Mouse (Mus musculus) cerebellum, adult 11-12 months (tissue): ENCODE measurements around the gene Gm11983.
"Not testable (repeated sequence)": the region's sequence is repeated elsewhere in the genome, so short reads cannot be mapped to it uniquely, and the experiment has no call there.

Source experiments
- DNase-seq: peaks from one replicate; pipeline ENCODE4 v3.0.0; 2022

Gm11983 gene

DNA sequence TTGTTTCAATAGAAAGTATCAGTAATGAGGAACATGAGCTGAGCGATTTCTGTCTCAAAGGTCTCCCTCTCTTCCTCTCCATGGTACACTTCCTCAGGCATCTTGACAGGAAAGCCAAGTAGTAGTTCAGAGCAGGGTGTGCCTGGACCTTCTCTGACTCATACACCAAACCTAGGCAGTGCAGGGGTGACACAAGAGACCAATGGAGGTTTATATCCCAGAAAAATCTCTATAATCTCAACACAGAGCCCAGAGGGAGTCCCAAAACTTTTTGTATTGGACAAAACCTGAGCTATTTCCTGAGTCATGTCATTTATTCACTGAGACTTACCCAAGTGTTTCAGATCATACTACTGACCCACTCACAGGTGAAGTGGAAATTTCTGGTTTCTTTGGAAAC lies at the start of gene Gm11983:
Gene Gm11983, minus strand, starts transcription at position 101 of the 400 bp plus-strand sequence.
- DNase-seq = no peak

DNA sequence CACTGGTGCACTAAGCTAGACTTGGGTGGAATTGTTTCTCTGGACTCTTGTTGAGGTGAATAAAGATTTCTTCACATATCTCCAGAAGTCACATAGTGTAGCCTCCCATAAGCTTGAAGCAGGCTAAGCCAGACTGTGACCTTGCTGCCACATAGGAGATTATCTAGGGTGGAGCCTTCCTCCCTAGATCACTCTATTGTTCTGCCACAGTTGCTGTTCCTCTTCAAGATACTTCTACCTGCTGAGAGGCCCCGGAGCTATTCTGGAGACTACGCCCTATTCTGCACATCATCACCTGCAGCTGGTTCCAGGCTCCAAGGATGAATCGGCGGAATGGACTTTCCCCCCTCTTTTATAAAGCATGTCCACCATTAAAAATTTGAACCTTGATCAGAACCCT lies 45.6 kb upstream of the Gm11983 start:
- not testable (repeated sequence) for DNase-seq

DNA sequence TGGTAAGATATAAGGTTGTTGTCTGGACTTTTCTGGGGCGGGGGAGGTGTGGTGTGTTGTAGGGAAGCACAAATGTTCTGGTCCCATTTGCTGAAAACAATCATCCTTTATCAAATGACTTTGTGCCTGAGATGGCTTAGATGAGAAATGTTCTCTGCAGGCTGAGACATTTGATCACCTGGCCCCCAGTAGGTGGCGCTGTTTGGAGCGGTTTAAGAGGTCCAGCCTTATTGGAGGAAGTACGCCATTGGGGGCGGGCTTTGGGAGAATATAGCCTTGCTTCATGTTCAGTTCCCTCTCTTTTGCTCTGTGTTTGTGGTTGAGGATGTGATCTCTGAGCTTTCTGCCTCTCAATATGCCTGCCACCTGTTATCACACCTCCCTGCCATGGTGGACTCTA lies 44.2 kb upstream of the Gm11983 start:
- DNase-seq = peak; percentile 56

DNA sequence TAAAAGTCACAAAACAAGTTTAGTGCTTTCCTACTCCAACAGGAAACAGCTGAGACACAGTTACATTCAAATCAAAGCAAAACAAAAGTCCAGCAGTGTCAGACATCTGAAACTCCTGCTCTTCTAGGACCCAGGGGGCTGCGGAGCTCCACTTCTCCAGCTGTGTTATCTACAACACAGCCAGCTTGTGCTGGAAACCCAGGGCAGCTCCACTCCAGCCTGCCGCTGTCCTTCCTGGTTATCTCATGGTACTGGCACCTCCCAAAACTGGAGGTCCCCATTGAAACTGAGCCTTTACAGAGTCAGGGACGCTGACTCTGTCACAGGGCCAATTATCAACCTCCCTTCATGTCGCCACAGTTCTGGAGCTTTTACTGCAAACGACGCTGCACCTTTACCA lies 40.3 kb upstream of the Gm11983 start:
- no peak for DNase-seq

DNA sequence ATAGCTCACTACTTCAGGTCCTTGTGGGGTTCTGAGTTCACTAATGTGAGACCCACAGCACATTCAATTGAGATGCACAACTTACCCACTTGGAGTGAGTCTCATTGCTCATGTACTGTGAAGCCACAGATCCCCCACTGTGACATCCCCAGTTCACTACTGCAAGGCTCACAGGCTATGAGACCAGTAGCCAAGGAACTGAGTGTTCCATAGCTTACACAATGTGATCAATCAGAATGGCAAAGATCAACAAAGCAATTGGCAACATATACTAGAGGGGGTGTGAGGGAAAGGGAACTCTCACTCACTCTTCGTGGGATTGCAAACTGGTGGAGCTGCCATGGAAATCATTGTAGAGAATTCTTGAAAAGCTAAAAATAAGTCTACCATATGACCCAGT lies 33.5 kb upstream of the Gm11983 start:
- DNase-seq = no peak

DNA sequence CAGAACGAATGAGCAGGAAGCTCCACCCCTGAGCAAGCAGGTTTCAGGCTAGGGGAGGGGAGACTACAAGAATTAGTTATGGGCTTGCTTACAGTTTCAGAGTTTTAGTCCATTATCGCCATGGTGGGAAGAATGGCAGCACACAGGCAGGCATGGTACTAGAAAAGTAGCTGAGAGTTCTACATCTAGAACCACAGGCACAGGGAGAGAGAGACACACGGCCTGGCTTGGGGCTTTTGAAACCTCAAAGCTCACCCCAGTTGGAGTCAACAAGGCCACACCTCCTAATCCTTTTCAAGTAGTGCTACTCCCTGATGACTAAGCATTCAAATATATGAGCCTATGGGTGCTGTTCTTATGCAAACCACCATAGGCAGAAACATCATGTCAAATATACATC lies 28.1 kb upstream of the Gm11983 start:
- DNase-seq = no peak

DNA sequence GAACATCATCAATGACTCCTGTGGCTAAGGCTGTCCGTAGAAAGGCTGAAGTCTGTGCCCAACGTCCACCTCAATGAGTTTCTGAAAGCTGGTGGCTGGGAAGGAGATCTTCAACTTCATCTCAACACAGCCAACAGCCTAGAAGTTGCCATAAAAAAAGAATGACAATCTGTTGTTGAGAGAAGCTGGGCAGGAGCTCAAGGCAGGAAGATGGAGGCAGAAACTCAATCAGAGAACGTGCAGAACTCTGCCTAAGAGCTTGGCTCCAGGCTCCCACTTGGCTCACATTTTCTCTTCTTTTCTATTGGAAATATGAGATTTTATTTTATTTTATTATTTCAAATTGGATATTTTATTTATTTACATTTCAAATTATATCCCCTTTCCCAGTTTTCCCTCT lies 24.7 kb upstream of the Gm11983 start:
- no peak for DNase-seq

DNA sequence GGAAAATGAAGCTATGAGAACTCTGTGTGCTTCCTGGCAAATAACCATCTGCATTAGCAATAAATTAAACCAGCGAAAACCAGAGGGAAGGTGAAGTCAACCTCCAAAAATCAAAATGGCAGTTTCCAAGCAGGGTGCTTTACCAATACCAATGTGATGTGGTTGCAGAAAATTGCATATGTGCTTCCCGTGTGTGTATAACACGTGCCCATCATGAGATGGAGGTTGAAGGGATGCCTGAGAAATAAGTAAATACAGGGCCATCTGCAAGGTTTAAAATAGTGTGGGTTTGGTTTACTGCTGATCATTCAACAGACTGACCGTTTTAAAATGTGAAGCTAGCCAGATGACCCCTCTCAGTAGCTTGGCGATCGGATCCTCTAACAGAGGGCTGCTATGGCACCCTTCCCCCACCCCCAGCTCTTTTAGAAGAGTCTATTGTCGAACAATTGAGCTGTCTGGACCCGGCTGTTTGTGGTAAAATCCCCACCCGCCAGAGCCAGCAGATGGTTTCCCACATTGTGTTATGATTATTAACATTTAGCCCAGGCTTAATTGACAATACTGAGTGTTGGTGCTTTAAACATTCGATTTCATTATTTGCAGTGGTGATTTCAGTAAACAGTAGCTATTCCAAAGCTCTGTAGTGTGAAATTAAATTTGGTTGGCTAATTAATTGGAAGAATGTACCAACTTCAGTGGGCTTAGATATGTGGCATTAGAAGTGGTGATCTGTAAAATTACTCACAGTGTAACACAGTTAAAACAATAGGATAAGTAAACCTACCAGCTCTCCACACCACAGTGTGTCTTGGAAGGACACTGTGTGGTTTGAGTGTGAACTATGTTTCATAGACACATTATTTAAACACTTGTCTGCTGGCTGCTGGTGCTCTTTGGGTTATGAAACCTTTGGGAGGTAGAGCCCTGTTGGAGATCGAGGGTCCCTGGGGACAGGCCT lies 22.7 kb upstream of the Gm11983 start:
- no peak for DNase-seq

DNA sequence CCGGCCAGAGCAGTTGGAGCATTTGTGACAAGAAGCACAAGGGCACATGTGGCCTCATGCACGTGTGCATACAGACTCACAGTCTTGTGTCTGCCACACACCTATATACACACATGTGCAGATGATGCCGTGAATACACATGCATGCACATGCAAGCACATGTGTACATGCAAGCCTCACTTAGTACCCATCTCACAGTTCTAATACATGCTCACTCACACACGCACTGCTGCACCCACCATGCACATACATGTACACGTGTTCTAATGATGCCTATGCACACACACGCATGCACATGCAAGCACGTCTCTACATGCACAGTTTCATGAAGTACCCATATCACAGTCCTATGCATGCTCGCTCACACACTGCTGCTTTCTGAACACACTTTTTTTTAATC lies 21.6 kb upstream of the Gm11983 start:
- no peak for DNase-seq

DNA sequence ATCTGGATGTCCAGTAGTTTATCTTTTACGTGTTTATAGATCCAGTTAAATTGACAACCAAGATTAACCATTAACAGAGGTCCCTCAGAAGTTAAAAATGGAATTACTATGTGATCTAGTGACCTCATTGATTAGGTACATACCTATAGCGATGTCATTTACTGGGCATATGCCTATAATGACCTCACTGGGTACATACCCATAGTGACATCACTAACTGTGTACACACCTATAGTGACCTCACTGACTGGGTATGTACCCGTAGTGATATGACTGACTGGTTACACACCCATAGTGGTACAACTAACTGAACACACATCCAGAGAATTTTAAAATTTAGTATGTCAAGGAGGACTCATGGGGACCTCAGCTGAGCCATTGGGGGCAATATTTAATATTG lies 18.5 kb upstream of the Gm11983 start:
- DNase-seq = no peak

DNA sequence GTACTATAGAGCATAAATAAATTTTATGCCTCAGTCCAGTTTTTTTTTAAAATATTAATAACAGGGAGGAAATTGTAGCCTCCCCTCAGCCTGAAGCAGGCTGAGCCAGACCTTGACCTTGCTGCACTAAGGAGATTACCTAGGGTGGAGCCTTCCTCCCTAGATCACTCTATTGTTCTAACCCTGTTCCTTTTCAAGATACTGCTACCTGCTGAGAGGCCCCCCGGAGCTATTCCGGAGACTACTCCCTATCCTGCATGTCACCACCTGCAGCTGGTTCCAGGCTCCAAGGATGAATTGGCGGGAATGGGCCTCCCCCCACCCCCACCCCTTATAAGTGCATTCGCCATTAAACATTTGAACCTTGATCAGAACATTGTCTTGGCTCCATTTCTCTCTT lies 15.9 kb upstream of the Gm11983 start:
- not testable (repeated sequence) for DNase-seq

DNA sequence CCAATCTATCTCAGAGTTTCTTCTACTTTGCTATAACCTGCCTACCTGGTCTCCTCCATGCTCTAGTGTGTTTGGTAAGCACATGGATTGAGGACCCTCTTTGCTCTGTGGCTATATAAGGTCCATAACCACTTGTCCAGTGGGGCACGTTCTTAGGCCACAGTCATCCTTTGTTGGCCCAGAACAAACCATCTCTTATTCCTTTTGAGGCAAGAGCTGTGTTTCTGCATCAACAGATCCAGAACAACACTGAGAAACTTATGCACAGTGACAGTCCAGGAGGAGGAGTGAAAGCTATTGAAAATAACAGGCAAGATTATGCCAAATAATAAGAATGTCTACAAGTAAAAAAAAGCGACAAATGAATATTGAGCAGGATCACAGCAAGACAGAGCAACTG lies 6.4 kb upstream of the Gm11983 start:
- DNase-seq = no peak

DNA sequence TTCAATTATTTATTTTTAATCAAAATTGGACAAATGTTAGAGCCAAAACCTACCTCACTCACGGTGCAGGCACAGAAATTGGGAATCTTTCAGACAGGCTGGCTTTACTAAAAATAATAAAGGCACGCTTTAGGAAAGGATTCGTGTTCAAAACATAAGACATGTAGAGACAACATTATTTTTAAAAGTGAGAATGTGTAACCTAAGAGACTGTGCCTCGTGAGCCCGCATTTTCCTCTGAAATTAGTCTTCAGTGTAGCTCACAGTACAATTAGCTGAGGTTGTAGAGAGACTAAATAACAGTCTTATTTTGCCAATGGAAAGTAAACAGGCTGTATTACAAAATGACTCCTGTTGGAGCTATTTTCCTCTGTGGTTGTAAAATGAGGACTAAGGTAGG lies 4.7 kb upstream of the Gm11983 start:
- DNase-seq = no peak

DNA sequence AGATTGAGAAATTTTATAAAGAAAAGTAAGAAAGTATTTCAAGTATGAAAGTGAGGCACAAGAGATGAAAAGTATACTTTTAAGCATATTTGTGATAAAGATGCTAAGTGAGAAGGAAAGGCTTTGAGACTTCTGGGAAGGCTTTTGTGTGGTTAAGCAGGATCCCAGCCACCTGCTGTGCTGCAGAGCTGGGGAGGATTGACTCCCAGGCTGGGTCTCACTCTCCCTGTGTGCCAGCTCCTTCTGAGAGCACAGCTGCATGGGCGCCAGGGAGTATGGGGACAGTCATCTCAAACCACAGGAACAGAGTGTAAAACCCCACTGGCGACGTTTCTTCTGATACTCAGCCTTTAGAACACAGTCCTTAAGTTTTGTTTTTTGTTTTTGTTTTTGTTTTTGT lies 3.3 kb upstream of the Gm11983 start:
- DNase-seq = no peak

DNA sequence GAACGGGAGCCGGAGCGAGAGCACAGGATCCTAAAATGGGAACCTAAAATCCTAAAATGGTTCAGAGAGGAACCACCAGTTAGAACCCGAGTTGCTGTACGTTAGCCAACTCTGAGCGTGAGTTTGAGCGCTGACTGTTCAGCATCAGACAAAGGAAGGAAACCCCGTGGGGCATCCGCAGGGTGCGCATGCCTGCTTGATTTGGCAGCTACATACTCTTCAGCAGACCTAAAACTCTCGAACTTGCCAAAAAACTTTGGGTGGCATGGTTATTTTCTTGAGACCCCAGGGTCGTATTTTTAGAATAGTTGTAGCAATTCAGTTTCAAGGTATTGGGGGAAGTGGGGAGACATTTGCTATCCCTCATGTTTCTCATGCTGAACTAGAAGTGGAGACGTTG lies 2.8 kb downstream of the Gm11983 start:
- DNase-seq = no peak

DNA sequence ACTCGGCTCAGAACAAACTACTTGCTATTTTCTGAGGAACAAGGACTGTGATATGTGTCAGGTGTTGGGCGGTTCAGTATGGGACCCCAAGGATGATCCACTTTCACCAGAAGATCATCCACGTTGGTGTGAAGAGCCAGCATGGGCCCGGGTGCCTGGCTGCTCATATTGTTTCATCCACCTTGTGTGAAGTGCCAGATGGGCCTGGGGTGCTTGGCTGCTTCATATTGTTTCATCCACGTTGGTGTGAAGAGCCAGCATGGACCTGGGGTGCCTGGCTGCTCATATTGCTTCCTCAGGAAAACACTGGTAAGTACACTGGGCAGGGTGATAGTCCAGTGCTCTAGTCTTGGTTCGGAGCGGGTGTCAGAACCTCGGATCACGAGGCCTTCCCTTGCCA lies 3.7 kb downstream of the Gm11983 start:
- DNase-seq = peak; percentile 32

DNA sequence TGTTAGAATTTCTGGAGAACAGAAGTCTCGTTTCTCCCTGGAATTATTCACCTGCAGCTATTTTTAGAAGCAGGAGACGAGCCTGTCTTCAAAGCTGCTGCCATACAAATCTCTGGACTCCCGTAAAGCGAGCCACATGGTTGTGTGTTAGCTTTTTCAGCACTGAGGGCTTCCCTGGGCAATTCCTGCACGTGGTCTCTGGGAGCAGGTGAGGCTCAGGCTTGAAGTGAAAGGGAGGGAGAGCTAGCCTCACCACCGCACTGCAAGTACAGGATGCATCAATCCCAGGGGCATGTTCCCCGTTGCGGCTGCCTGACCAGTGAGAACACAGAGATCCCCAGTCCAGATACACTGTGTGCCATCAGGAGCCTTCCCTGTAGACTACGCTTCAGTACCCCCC lies 5.5 kb downstream of the Gm11983 start:
- DNase-seq = no peak

DNA sequence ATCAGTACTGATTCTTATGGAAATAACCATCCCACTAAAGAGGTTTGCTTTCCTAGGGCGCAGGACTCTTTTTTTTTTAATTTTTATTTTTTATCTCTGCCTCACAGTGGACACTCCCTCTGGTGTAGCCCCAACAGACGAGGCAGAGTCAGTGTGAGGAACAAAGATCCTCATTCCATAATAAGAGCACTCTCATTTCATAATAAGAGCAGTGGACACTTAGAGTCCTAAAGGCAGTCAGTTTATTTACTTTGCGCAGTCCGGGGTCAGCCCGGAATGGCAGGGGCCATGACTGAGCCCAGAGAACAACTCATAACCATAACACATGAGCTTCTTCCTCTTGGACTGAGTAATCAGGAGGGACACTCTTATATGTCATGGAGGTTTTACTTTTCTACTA lies 9.3 kb downstream of the Gm11983 start:
- DNase-seq = no peak

DNA sequence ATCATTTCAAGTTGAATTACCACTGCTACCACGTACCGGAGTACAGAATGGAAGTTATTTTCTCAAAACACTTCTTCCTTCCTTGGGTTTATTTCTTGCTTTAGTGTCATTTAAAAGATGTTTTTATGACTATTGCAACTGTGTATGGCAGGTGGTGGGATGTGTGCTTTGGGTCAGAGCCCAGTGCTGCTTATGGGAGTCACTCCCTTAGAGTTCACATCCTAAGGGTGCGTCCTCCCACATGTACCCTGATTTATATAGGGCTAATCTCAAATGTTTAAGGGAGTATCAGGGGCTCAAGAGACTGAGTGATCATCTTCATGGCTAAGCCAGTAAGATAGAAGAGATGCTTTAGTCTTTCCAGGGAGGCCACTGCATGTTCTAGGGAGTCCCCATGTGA lies 11.3 kb downstream of the Gm11983 start:
- DNase-seq = no peak

DNA sequence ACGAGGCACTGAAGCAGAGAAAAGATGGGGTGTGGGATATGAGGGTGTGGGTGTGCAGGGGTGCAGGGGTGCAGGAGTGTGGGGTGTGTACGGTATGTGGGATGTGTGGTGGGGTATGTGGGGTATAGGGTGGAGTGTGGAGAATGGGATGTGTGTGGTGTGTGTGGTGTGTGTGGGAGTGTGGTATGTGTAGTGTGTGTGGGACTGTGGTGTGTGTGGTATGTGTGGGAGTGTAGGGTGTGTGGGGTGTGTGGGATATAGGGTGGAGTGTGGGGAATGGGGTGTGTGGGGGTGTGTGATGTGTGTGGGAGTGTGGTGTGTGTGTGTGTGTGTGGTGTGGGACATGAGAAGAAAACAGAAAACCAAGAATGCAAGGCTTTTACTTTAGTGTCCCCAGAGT lies 14.3 kb downstream of the Gm11983 start:
- DNase-seq = no peak

DNA sequence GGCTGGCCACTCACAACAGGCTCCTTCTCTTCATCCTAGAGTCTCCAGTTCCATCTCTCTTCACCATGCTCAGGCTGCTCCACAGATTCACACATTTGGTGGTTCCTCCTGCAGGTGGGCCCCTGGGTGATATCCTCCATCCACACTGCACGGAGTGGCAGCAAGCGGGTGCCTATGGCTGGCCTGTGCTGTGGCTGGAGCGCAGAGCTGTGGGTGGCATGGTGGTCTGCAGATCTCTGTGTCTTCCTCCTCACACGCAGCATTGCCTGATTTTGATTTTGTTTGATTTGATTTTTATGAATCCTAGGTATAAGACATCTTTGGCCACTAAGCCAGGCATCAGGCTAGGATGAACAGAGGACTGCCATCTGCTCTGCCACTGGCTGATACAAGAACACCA lies 23.0 kb downstream of the Gm11983 start:
- no peak for DNase-seq

DNA sequence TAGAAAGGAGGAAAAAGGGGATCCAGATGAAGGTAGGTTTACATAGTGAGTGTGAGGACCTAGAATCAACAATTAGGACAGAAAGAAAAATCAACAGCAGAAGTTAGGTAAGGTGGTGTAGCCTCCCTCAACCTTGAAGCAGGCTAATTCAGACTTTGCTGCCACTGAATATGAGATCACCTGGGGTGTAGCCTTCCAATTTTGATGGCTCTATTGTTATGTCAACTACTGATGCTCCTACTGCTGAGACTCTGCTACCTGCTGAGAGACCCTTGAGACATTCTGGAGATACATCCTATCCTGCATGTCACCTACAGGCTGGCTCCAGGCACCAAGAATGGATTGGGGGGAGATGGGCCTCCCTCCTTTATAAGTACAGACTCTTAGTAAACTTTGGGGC lies 34.6 kb downstream of the Gm11983 start:
- DNase-seq = not testable (repeated sequence)

DNA sequence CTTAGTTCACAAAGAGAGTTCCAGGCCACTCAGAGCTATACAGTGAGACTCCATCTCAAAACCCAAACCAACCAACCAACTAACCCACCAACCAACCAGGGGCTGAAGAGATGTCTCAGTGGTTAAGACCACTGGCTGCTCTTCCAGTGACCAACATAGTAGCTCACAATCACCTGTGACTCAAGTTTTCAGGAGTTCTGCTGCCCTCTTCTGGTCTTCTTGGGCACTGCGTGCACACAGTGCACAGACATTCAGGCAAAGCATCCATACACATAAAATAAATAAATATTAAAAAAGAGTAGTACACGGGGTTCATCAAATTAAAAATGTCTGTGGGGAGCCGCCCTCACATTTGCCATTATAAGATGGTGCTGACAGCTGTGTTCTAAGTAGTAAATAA lies 46.8 kb downstream of the Gm11983 start:
- DNase-seq = no peak
